Mouse (Mus musculus) megakaryocyte progenitor cell, adult 5-6 weeks (primary cell): ENCODE measurements at regions not wholly inside any gene's neighbourhood (a gene's known extent, or its start where the extent isn't known, plus 50 kb on each side); places are given as distances from the start of the nearest gene placed in this dataset.

ENCODE experiments used
- ATAC-seq: replicated peaks from 2 replicates; pipeline ENCODE4 v1.8.0; 2016; ENCODE audit warnings: mild to moderate bottlenecking, moderate TSS enrichment, inconsistent platforms; ENCODE audit not compliant: poor library complexity

DNA sequence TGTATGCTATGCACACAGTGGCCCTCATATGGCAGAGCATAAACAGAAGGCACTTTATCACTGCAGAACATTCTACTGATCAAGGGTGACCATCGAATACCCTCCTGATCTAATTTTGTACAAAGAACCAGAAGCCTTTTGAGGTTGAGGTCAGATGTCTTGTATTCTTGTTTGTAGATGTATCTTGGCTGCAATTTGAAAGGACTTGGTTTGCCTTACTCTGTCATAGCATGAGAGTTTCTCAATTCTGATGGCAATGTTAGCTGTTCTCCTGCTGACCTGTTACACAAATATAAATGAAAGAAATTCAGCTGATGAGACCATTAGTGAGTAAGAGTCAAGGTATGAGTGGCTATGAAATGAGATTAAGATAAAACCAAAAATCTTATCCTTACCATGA lies 199.1 kb upstream of the Aldoart1 start:
- ATAC-seq: no peak

DNA sequence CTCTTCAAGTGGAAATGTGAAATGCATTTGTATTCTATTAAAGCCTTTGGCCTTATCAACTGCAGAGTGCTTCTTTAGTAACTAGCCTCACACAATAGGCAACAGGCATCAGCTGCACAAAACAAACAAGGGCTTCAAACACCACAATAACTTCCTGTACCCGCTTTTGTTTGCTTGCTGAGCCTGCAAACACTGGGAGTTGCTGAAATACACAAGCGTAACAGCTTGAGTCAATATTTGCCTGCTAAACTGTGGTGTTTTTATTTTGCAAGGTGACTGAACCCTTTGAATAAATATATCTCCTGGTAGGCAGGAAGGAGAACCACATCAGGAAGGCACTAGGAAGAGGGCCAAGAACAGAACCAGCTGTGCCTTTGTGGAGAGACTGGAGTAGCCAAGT lies 195.4 kb upstream of the Aldoart1 start:
- ATAC-seq: no peak

DNA sequence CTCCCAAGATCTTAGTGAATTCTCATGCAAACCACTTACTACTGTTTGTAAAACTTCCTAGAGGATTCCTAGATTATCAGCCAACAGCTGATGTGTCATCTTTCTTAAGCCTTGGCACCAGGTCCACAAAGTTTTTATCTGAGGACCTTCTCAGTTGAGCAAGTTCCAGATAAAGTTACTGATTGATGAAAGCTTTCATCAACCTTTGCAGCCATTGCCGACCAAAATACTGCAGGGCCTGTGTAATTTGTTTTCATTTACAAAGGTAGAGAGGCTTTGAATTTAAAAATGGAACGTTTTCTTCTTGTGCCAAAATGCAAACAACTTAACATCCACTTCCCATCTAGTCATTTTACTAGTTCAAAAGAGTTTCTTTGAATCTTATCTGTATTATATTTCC lies 191.9 kb upstream of the Aldoart1 start:
- ATAC-seq: no peak

DNA sequence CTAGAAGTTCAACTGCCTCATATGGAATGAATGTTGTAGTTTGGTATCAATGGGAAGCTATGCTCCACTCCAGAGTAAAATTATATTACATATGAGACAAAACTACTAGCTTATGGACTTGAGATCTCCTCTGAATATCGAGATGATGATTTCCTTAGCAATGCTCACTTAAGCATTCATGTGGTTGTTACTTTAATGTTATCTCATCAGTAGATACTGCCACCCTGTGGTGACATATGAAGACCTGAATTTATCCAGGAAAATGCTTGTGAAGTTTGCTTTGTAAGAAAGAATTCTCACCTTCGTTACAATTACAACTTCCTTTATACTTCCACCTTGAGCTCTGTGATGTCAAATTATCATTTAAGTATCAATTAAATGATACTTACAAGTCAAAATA lies 190.2 kb upstream of the Aldoart1 start:
- 0 out of 2 replicates have a peak, but pooled peaks have one; percentile 31 for ATAC-seq

DNA sequence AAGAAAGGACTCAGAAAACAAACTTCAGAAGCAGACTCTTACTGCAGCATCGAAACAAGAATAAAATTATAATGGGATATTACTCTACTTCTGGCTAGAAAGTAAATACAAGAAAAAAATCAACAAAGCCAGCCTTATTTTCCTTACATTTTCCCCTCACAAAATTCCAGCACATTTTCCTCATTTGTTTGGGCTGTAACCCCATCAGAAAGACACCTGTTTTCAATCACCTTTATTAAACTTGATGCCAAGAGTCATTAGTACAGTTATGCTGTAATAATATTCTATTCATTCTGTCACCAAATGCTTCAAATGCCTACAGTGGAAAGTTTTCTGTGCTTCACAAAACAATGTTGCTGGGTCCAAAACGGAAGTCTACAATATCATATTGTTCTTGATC lies 189.1 kb upstream of the Aldoart1 start:
- ATAC-seq: no peak

DNA sequence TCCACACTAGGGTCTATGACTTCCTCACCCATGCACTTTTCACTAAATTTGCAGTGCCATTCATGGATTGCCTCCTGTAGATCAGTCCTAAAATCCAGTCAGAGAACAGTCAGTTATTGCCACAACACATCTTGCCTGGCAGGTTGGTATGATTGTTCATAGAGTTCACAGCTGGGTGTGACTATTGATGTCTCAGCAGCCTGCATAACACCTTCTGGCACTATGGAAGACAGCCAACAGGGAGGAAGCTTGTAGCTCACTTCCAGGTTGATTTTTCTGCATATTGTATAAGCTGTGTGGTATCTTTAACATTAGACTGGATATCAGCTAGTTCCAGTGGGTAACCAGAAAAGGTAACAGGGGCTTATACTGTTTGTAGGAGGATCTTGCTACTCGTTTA lies 145.3 kb upstream of the Aldoart1 start:
- ATAC-seq: no peak

DNA sequence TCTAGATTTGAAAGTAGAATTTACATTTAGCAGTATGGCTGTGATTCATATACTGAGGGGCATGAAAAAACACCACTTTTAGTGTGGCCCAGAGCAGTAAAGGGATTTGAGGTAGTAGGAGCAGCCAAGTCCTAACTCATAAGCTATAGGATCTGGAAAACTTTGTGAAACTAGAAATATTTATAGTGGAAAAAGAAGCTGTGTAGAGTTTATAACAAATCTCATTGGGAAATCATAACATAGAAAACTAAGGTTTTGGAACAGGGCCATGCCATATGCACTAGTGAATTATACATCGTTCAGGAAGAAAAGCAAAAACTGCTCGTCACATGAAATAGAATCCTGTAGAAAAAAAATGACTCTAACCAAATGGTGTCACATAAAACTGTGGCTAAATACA lies 143.7 kb upstream of the Aldoart1 start:
- ATAC-seq: no peak

DNA sequence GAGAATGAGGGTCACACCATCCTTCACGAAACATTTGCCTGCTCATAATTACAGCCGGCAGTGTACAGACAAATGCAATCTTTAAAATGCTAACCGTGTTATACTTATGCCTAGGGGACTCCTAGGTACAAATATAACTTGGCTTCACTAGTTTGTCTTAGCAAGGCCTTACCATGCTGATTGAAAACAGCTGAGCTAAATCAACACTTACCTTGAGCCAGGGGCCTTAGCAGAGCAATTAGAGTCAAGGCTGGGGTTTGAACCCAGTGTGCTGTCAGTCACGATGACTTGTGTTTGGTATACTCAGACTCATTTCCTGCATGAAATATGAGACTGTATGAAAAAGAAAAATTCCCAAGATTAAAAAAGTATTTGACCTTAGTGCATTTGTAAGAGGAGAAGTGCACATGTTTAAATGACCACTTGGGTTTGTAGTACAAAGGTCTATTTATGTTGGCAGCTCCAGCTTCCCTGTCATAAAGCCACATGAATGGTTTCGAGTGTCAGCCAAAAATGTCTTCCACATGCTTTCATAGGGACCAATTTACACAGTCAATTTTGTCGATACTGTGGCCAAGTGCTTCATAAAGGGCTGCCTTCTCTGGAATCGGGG lies 94.0 kb upstream of the Aldoart1 start:
- ATAC-seq: no peak

DNA sequence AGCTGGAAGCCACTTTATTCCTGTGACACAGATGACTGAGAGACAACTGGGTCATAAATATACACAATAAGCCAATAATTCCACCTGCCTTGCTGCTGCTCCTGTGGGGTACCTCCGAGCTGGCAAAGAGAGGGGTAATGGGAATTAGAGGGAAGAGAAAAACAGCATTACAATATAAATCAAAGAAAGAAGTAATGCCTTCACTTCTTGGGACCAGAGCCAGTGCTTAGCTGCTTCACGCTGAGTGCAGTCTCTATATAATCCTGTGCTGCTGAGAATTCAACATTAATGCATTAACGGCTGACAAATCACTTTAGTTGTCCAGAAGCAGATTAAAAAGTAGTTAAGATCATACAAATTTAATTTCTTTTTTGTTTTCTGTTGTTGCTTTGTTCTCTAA lies 71.0 kb upstream of the Aldoart1 start:
- no peak for ATAC-seq

DNA sequence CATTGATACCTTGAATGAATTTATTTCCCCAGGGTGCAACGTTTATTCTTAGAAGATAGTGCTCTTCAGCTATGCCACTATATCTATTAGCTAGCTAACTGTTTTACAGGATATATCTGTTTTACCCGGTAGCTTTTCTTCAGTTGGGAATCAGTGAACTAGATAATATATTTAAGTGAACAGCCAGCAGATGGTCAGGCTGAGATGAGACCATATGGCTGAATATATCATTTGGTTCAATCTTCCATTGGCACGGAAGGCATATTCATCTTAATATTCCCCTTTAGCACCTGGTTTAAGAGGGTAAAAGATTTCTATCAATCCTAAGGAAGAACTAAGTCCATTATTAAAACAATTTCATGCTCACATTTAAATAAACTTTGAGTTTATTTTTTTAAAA lies 62.6 kb upstream of the Aldoart1 start:
- ATAC-seq: no peak
